Comparison of ENCODE assay signal across 12 mouse cellular contexts in genomic region chr1:106030331-106030730, GRCm38 (mm10). TPM values are rescaled to one million over a fixed set of nuclear protein-coding genes. Genes with fewer than 3 reads are reported as not detected.
DNase-seq lines count a peak whose midpoint lies in the region; ATAC-seq and TF ChIP-seq lines count a peak whose summit lies in the region.
"Had no signal": no experiment of that assay in that cellular context is flagged by ENCODE, and none has a peak within 500 bp of the region (broad histone marks: within the 10 kb centered on the region; RNA-seq: fewer than 3 reads in every experiment).

No protein-coding gene starts in this region.

- TF ChIP-seq EP300 in lung, postnatal 0 days (IDR thresholded peaks at IDR 0.05) = no peak

- H3K27me3 ChIP-seq in lung, postnatal 0 days (replicated peaks; ENCODE audit: insufficient read depth, low read length) = no peaks in the 10 kb centered on the region
- H3K27me3 ChIP-seq in liver, embryonic 15.5 days = no peaks in the 10 kb centered on the region
- H3K27me3 ChIP-seq in splenic B cell, adult 2 months (ENCODE audit: control insufficient read depth, insufficient read depth, low read length, poor library complexity, severe bottlenecking) = no peaks in the 10 kb centered on the region

- H3K4me1 ChIP-seq in lung, postnatal 0 days (ENCODE audit: insufficient read depth, low read depth, low read length) = no peaks in the 10 kb centered on the region
- peaks cover 13% of the 10 kb centered on the region; the same call in 1 of the 2 replicates for H3K4me1 ChIP-seq in liver, embryonic 15.5 days (replicated peaks)

- intact Hi-C loops in gastrocnemius, postnatal 14 days (cut with DNase I; ENCODE audit: low total_unique reads) = no loop called here

- DNase-seq in gastrocnemius, postnatal 14 days = peak; percentile 15
- DNase-seq in gastrocnemius, postnatal 10 days = no peak
- peak; percentile 18 for DNase-seq in lung, postnatal 36 days
- no peak for DNase-seq in lung, postnatal 0 days (ENCODE audit: low spot score)
- DNase-seq in splenic B cell, adult 2 months (ENCODE audit: low read depth, low spot score) = peak; percentile 61
- no peak for DNase-seq in adrenal gland, postnatal 10 days
- DNase-seq: kidney, postnatal 14 days; layer of hippocampus, postnatal 36 days; thymus, adult 18-20 months had no signal

- ATAC-seq in lung, postnatal 0 days = no peak
- 0 out of 2 replicates have a peak, but pooled peaks have one; percentile 11 for ATAC-seq in liver, embryonic 15.5 days (ENCODE audit: insufficient read depth)
- ATAC-seq: activated CD4-positive, CD25-positive, alpha-beta regulatory T cell, adult 4 months; hindbrain, postnatal 0 days had no signal

- no peak for TF ChIP-seq CTCF in lung, postnatal 0 days (IDR thresholded peaks at IDR 0.05)

- no peak overlapping the region for H3K27ac ChIP-seq in lung, postnatal 0 days (ENCODE audit: low read length)
- no peak overlapping the region for H3K27ac ChIP-seq in liver, embryonic 15.5 days (replicated peaks)
- H3K27ac ChIP-seq: hindbrain, postnatal 0 days had no signal

- H3K9ac ChIP-seq in lung, postnatal 0 days (replicated peaks; ENCODE audit: low read depth) = no peak overlapping the region
- no peak overlapping the region for H3K9ac ChIP-seq in liver, embryonic 15.5 days

- H3K4me2 ChIP-seq in lung, postnatal 0 days (replicated peaks; ENCODE audit: low read depth, low read length) = no peak overlapping the region
- no peak overlapping the region for H3K4me2 ChIP-seq in liver, embryonic 15.5 days

- WGBS in lung, postnatal 0 days = 85% methylated on average over 10 of the region's 10 CpGs
- 57% methylated on average over 10 of the region's 10 CpGs for WGBS in liver, embryonic 15.5 days (ENCODE audit: insufficient replicate concordance)

- peaks cover 13% of the 10 kb centered on the region; the same call in 1 of the 2 replicates for H3K36me3 ChIP-seq in lung, postnatal 0 days (ENCODE audit: insufficient read depth, low read length)
- peaks cover 61% of the 10 kb centered on the region for H3K36me3 ChIP-seq in liver, embryonic 15.5 days (replicated peaks)
- peaks cover 7% of the 10 kb centered on the region; the same call in 1 of the 2 replicates for H3K36me3 ChIP-seq in splenic B cell, adult 2 months (ENCODE audit: control insufficient read depth, insufficient read depth, low read length, poor library complexity, severe bottlenecking)

- H3K4me3 ChIP-seq in lung, postnatal 0 days (ENCODE audit: low read depth, low read length) = no peak overlapping the region
- H3K4me3 ChIP-seq in liver, embryonic 15.5 days (replicated peaks) = no peak overlapping the region

- no peaks in the 10 kb centered on the region for H3K9me3 ChIP-seq in lung, postnatal 0 days (ENCODE audit: low read length)
- no peaks in the 10 kb centered on the region for H3K9me3 ChIP-seq in liver, embryonic 15.5 days (replicated peaks)

RNA-seq across cellular contexts. Expression of gene Zcchc2, which starts 40.1 kb away (rescaled TPM):
- total RNA-seq in gastrocnemius, postnatal 14 days (2021) = 1 to 10 TPM; 5.6 to 6.5 TPM
- total RNA-seq in gastrocnemius, postnatal 10 days (2021) = 1 to 10 TPM; 6.6 to 8.4 TPM
- 1.7 and 2.0 TPM in 2 replicates for polyA plus RNA-seq in lung, postnatal 0 days (2015; fragmentation: Nextera tagmentation; extraction: Ambion mirVana)
- 1.0 and 1.2 TPM in 2 replicates for polyA plus RNA-seq in liver, embryonic 15.5 days (2015; fragmentation: Nextera tagmentation; extraction: Ambion mirVana)
- 10 to 100 TPM; 14.0 to 16.3 TPM for total RNA-seq in adrenal gland, postnatal 10 days (2021)

Comparison
In these comparisons a context has a peak if more than half of its experiments do, and no peak if none do; other contexts are left out.
1. DNase-seq: peak in gastrocnemius, postnatal 14 days (single experiment), lung, postnatal 36 days (single experiment) and splenic B cell, adult 2 months (single experiment); none in gastrocnemius, postnatal 10 days (single experiment), lung, postnatal 0 days (single experiment) and adrenal gland, postnatal 10 days (single experiment).